Comparison of ENCODE assay signal across 7 mouse cellular contexts in genomic region chr4:40774279-40775259, GRCm38 (mm10). TPM values are rescaled to one million over a fixed set of nuclear protein-coding genes. Genes with fewer than 3 reads are reported as not detected.
DNase-seq lines count a peak whose midpoint lies in the region; ATAC-seq lines count a peak whose summit lies in the region.

No protein-coding gene starts in this region.

- H3K27ac ChIP-seq in limb, embryonic 10.5 days: peak overlapping the region; percentile 89
- no peak overlapping the region for H3K27ac ChIP-seq in midbrain, embryonic 12.5 days (replicated peaks)

- no peaks in the 10 kb centered on the region for H3K9me3 ChIP-seq in limb, embryonic 10.5 days (replicated peaks)
- no peaks in the 10 kb centered on the region for H3K9me3 ChIP-seq in midbrain, embryonic 12.5 days

- H3K4me2 ChIP-seq in midbrain, embryonic 12.5 days (replicated peaks): peak overlapping the region; percentile 41

- H3K36me3 ChIP-seq in limb, embryonic 10.5 days: no peaks in the 10 kb centered on the region
- no peaks in the 10 kb centered on the region for H3K36me3 ChIP-seq in midbrain, embryonic 12.5 days

- peak overlapping the region; percentile 31; the same call in 1 of the 2 replicates for H3K9ac ChIP-seq in midbrain, embryonic 12.5 days (replicated peaks)

- peaks cover 38% of the 10 kb centered on the region for H3K4me1 ChIP-seq in limb, embryonic 10.5 days
- peaks cover 9% of the 10 kb centered on the region for H3K4me1 ChIP-seq in midbrain, embryonic 12.5 days

- DNase-seq in adipocyte (ENCODE audit: low spot score): peak; percentile 83
- peak; percentile 53 to 74 for DNase-seq in cerebellum, postnatal 4 days (ENCODE audit: low spot score in 2 of 2)
- peak; percentile 72 for DNase-seq in gastrocnemius, postnatal 10 days
- DNase-seq in induced T-regulatory cell, adult 2 months (ENCODE audit: low read depth): peak; percentile 92
- DNase-seq in limb, embryonic 10.5 days (ENCODE audit: low spot score): peak; percentile 86
- peak; percentile 62 to 67 for DNase-seq in spleen, adult 18-20 months

- no peak; the same call in none of the 2 replicates for ATAC-seq in midbrain, embryonic 12.5 days (ENCODE audit: low FRiP score, low read depth)

- 12% methylated on average over 12 of the region's 12 CpGs for WGBS in limb, embryonic 10.5 days
- 28% methylated on average over 12 of the region's 12 CpGs for WGBS in midbrain, embryonic 12.5 days

- H3K27me3 ChIP-seq in limb, embryonic 10.5 days (ENCODE audit: low read depth, poor library complexity, severe bottlenecking): no peaks in the 10 kb centered on the region
- peaks cover 4% of the 10 kb centered on the region for H3K27me3 ChIP-seq in midbrain, embryonic 12.5 days

- peak overlapping the region; percentile 46 for H3K4me3 ChIP-seq in limb, embryonic 10.5 days
- no peak overlapping the region for H3K4me3 ChIP-seq in midbrain, embryonic 12.5 days

RNA-seq across cellular contexts. Expression of gene Smu1, which starts 16.8 kb away (rescaled TPM):
- 10 to 100 TPM; 35.1 to 37.8 TPM for total RNA-seq in gastrocnemius, postnatal 10 days (2021)
- polyA plus RNA-seq in limb, embryonic 10.5 days (2016; fragmentation: Nextera tagmentation; extraction: Ambion mirVana): 186 and 189 TPM in 2 replicates
- polyA plus RNA-seq in midbrain, embryonic 12.5 days (2016; fragmentation: Nextera tagmentation; extraction: Ambion mirVana): 149 and 154 TPM in 2 replicates

RNA-seq across cellular contexts. Expression of gene Dnaja1, which starts 52.6 kb away (rescaled TPM):
- total RNA-seq in gastrocnemius, postnatal 10 days (2021): 10 to 100 TPM; 55.0 to 76.5 TPM
- polyA plus RNA-seq in limb, embryonic 10.5 days (2016; fragmentation: Nextera tagmentation; extraction: Ambion mirVana): 546 and 555 TPM in 2 replicates
- 623 and 674 TPM in 2 replicates for polyA plus RNA-seq in midbrain, embryonic 12.5 days (2016; fragmentation: Nextera tagmentation; extraction: Ambion mirVana)
